Mouse (Mus musculus) forebrain, embryonic 14.5 days (tissue): Measurements from ENCODE around the gene Serpina3j. TPM values are rescaled to one million over a fixed set of nuclear protein-coding genes. Genes with fewer than 3 reads are reported as not detected.
A peak's percentile ranks its signal among the peaks of the same experiment; 100 is the strongest.

ENCODE experiments used
- ATAC-seq: fragments of 200-750 bp; cut with Nextera tagmentation; 2 replicates; pipeline ENCODE4 v1.8.0; 2017; ENCODE audit warnings: mild to moderate bottlenecking, moderate library complexity
- DNase-seq: peaks from one replicate; pipeline ENCODE4 v3.0.0-alpha.2; 2015; ENCODE audit warnings: low spot score
- H3K27ac ChIP-seq: fragments of 300-500 bp; sonication (generic); 2 replicates; pipeline ENCODE4 v1.5.1; 2014; ENCODE audit warnings: low read depth, mild to moderate bottlenecking, control low read depth, low read length, moderate library complexity
- H3K27me3 ChIP-seq: fragments of 300-500 bp; sonication (generic); replicated peaks from 2 replicates; pipeline ENCODE4 v1.6.1; 2014; ENCODE audit warnings: low read length, control low read depth, mixed read lengths; ENCODE audit not compliant: control insufficient read depth, insufficient read depth
- H3K36me3 ChIP-seq: fragments of 300-500 bp; sonication (generic); 2 replicates; pipeline ENCODE4 v1.6.1; 2014; ENCODE audit warnings: low read length, control low read depth; ENCODE audit not compliant: control insufficient read depth, insufficient read depth
- H3K4me1 ChIP-seq: fragments of 300-500 bp; sonication (generic); 2 replicates; pipeline ENCODE4 v1.6.1; 2014; ENCODE audit warnings: antibody characterized with exemption, low read length, control low read depth; ENCODE audit not compliant: control insufficient read depth, insufficient read depth
- H3K4me2 ChIP-seq: fragments of 300-500 bp; sonication (generic); 2 replicates; pipeline ENCODE4 v1.6.1; 2014; ENCODE audit warnings: mild to moderate bottlenecking, control low read depth, low read length
- H3K4me3 ChIP-seq: fragments of 300-500 bp; sonication (generic); 2 replicates; pipeline ENCODE4 v1.5.1; 2014; ENCODE audit warnings: low read depth, low read length, control low read depth
- H3K9ac ChIP-seq: fragments of 300-500 bp; sonication (generic); 2 replicates; pipeline ENCODE4 v1.6.1; 2014; ENCODE audit warnings: mild to moderate bottlenecking, low read length, control low read depth, moderate library complexity
- H3K9me3 ChIP-seq: fragments of 300-500 bp; sonication (generic); replicated peaks from 2 replicates; pipeline ENCODE4 v1.6.1; 2016; ENCODE audit warnings: low read length, control low read depth, mixed read lengths; ENCODE audit not compliant: control insufficient read depth
- whole genome bisulfite sequencing: fragments of 180-500 bp; shearing (Covaris S2); extraction: QIAGEN DNeasy Blood & Tissue Kit; methylation state at CpG from one replicate; pipeline ENCODE4 v1.1.7; 2014; 5-methylcytosine and 5-hydroxymethylcytosine counted together
- polyA plus RNA-seq: library from polyadenylated mRNA; unstranded; fragments of >200 nt; fragmentation: Nextera tagmentation; extraction: Ambion mirVana; gene quantifications from 2 replicates; pipeline ENCODE4 v1.2.1, GENCODE M21; 2014

Serpina3j gene
- polyA plus RNA-seq, result not detected in 2 replicates

DNA sequence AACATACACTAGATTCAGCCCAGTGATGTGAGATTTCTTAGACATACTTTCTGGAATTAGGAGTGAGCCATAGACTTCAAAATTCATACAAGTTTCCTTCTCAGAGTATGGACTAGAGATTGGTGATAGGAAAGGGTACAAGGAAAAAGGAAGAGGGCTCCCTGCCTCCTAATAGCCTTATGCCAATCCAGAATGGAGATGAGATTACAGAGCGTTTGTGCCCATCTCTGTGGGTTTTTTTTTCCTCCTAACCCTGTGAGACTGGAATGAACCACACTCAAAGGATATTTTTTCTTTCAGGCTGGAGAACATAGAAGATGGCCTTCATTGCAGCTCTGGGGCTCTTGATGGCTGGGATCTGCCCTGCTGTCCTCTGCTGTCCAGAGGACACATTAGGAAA, at the start of gene Serpina3j:
Gene Serpina3j, plus strand, starts transcription at position 301 of the 400 bp plus-strand sequence.
- Histone ChIP-seq H3K27ac (no peak within 1 kb of the TSS), H3K27me3 (no peaks in the 10 kb centered on the region), H3K36me3 (no peaks in the 10 kb centered on the region), H3K9ac (no peak within 1 kb of the TSS), H3K4me2 (no peak within 1 kb of the TSS), H3K9me3 (no peaks in the 10 kb centered on the region; the same call in 1 of the 2 replicates), H3K4me1 (no peaks in the 10 kb centered on the region), H3K4me3 (no peak within 1 kb of the TSS)
- WGBS, result 83% methylated on average over 1 of the region's 1 CpGs
- DNase-seq (no peak), ATAC-seq (no peak)

DNA sequence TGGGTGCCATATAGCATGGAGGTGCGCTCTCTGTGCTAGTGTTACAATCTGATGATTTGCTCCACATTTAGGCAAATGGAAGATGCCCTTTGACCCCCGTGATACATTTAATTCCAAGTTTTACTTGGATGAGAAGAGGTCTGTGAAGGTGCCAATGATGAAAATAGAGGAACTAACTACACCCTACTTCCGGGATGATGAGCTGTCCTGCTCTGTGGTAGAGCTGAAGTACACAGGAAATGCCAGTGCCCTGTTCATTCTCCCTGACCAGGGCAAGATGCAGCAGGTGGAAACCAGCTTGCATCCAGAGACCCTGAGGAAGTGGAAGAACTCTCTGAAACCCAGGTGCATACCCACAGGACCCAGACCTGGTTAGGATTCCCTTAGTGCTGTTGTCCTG, 48.0 kb upstream of the Serpina3j start:
- WGBS, result 82% methylated on average over 3 of the region's 3 CpGs
- Histone ChIP-seq H3K9ac (no peak overlapping the region), H3K4me3 (no peak overlapping the region), H3K9me3 (no peaks in the 10 kb centered on the region), H3K27ac (no peak overlapping the region), H3K36me3 (no peaks in the 10 kb centered on the region), H3K27me3 (no peaks in the 10 kb centered on the region), H3K4me2 (no peak overlapping the region), H3K4me1 (no peaks in the 10 kb centered on the region)
- DNase-seq (no peak), ATAC-seq (no peak)

DNA sequence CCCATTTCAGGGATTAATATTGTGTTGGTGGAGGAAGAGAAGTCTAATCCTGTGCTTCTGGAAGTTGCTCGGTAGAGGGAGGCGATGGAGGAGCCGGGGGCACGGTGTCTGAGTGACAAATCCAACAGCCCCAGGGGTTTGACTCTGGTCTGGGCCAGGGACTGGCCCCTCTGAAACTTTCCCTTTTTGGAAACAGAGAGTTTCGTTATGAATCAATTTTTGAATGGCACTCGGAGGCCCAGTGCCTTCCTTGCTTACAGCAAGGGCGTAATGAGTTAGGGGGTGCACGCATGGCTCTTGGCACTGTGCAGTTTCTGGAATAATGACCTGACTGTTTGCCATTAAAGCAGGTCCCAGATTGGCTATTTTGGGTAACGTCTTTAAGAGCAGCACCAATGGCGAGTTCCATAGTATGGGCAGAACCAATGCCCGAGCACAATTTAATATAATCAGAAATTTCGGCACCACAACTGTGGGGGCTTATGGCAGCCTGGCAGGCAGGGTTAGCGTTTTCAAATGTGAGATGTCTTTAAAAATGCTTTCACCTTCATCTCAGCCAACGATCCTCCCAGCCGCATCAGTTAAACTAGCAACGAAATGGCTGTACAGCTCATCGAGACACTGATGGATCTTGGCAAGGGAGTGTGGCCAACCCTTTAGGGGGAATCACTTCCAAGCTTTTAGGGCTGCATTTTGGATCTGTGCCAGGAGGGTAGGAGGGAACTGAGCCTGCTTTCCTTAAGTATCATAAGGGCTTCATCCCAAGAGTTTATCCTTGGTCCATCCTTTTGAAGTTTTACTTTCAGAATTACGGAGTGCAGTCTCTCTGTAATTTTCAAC, 35.9 kb upstream of the Serpina3j start:
- 48% methylated on average over 18 of the region's 18 CpGs for WGBS
- DNase-seq, result peak; percentile 82
- Histone ChIP-seq H3K27ac (no peak overlapping the region), H3K36me3 (no peaks in the 10 kb centered on the region), H3K27me3 (no peaks in the 10 kb centered on the region), H3K4me3 (no peak overlapping the region), H3K9ac (no peak overlapping the region), H3K9me3 (no peaks in the 10 kb centered on the region; the same call in 1 of the 2 replicates), H3K4me1 (no peaks in the 10 kb centered on the region; the same call in 1 of the 2 replicates), H3K4me2 (peak overlapping the region; percentile 15)
- ATAC-seq, result peak; percentile 75

DNA sequence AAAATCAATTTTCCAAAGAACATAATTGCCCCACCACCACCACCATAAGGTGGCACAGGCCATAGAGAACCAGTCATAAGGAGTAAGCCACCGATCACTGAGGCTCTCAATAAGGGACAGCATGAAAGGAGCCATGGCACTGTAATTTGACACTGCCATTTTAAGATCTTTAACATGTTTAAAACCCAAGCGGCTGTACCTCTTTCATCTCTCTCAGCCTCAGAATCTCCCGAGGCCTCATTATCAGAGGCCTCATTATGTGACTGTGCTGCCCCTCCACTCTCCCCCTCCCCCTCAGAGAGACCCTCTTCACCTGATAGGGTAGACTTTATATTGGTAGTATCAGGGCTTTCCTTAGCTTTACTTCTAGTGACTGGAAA, 35.3 kb upstream of the Serpina3j start:
- WGBS, result 2% methylated on average over 3 of the region's 3 CpGs
- no peaks in the 10 kb centered on the region for H3K27me3 ChIP-seq
- DNase-seq, result peak; percentile 58
- no peak overlapping the region for H3K27ac ChIP-seq
- peak overlapping the region; percentile 15; the same call in 1 of the 2 replicates for H3K4me2 ChIP-seq
- no peak overlapping the region for H3K9ac ChIP-seq
- no peaks in the 10 kb centered on the region; the same call in 1 of the 2 replicates for H3K9me3 ChIP-seq
- no peaks in the 10 kb centered on the region for H3K36me3 ChIP-seq
- peak; percentile 84 for ATAC-seq
- H3K4me3 ChIP-seq, result no peak overlapping the region
- H3K4me1 ChIP-seq, result no peaks in the 10 kb centered on the region; the same call in 1 of the 2 replicates

DNA sequence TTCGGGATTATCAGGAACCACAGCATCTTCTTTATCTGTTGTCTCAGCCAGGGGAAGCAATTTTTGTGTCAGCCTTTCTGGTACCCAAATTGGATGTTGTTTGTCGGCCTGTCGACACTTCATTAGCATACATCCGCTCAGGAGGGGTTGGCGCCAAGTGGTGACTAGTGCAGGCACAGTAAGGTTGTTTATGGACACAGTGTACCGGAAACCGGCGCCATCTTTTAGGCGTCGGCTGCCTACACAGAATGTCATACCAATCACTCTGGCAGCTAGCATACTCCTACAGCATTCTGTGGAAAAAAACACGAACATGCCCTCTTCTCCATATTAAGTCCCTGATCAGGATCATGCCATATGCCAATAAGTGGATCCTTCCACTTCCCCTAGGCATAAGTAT, 31.0 kb upstream of the Serpina3j start:
- H3K4me1 ChIP-seq, result no peaks in the 10 kb centered on the region
- H3K36me3 ChIP-seq, result no peaks in the 10 kb centered on the region
- H3K9ac ChIP-seq, result no peak overlapping the region
- ATAC-seq, result no peak
- no peaks in the 10 kb centered on the region; the same call in 1 of the 2 replicates for H3K9me3 ChIP-seq
- DNase-seq, result peak; percentile 31
- 84% methylated on average over 11 of the region's 11 CpGs for WGBS
- H3K27me3 ChIP-seq, result no peaks in the 10 kb centered on the region
- no peak overlapping the region for H3K27ac ChIP-seq
- no peak overlapping the region for H3K4me3 ChIP-seq
- H3K4me2 ChIP-seq, result no peak overlapping the region

DNA sequence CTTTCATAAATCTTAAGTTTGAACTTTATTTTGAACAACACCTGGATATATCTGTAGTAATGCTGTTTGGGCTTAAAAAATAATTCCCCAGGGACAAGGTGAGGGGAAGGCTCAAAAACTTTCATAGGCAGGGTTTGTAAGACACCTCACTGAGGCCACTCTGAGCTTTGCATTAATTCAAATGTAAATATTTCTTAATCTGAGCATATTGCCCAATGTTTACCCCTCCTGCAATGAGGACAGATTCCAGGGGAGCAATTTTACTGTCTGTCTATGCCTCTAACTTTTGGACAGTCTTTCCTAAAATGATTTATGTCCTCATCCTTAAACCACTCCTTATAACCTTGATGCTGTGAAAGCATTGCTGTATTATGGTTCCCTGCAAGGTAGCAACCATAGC, 26.0 kb upstream of the Serpina3j start:
- no peak for DNase-seq
- Histone ChIP-seq H3K36me3 (no peaks in the 10 kb centered on the region), H3K9ac (no peak overlapping the region), H3K9me3 (no peaks in the 10 kb centered on the region), H3K4me1 (no peaks in the 10 kb centered on the region), H3K4me2 (no peak overlapping the region), H3K4me3 (no peak overlapping the region), H3K27ac (no peak overlapping the region), H3K27me3 (no peaks in the 10 kb centered on the region)
- ATAC-seq, result no peak

DNA sequence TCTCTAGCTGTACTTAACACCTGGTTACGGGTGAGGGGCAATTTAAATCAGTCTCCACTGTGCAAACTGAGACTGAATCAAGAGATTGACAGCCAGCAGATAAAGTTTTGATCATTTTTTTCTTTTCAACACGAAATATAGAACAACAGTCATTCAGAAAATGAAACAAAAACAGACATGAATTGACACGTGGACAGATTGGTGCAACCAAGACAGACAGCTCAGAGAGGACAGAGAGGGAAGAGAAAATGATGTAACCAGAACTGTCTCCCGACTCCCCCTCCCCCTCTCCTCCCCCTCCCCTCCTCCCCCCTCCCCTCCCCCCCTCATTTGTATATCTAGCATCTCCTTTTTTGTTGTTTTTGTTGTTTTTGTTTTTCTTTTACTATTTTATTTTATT, 24.5 kb upstream of the Serpina3j start:
- ATAC-seq (no peak), DNase-seq (no peak)
- Histone ChIP-seq H3K9ac (no peak overlapping the region), H3K36me3 (no peaks in the 10 kb centered on the region), H3K27ac (no peak overlapping the region), H3K9me3 (no peaks in the 10 kb centered on the region), H3K27me3 (no peaks in the 10 kb centered on the region), H3K4me3 (no peak overlapping the region), H3K4me2 (no peak overlapping the region), H3K4me1 (no peaks in the 10 kb centered on the region)
- WGBS, result 50% methylated on average over 4 of the region's 4 CpGs

DNA sequence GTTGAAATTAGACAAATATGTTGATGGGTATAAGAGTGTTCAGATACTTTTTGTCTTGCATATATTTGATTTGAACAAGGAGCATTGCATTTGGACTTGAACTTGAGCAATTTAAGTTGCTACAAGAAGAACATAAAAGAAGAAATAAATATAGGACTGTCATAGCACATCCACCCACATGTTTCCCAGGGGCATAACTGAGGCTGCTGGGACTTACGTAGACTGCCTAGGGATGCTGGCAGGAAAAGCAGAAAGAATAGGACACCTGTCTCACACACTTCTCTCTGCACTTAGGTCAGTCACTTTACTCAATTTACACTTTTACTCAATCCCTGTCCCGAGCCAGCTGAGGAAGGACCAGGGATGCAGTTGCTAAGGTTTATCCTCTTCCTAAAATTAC, 20.4 kb upstream of the Serpina3j start:
- Histone ChIP-seq H3K27me3 (no peaks in the 10 kb centered on the region), H3K9ac (no peak overlapping the region), H3K4me3 (no peak overlapping the region), H3K9me3 (no peaks in the 10 kb centered on the region), H3K36me3 (no peaks in the 10 kb centered on the region), H3K4me2 (no peak overlapping the region), H3K4me1 (no peaks in the 10 kb centered on the region), H3K27ac (no peak overlapping the region)
- ATAC-seq (no peak), DNase-seq (no peak)
- WGBS, result 91% methylated on average over 2 of the region's 2 CpGs

DNA sequence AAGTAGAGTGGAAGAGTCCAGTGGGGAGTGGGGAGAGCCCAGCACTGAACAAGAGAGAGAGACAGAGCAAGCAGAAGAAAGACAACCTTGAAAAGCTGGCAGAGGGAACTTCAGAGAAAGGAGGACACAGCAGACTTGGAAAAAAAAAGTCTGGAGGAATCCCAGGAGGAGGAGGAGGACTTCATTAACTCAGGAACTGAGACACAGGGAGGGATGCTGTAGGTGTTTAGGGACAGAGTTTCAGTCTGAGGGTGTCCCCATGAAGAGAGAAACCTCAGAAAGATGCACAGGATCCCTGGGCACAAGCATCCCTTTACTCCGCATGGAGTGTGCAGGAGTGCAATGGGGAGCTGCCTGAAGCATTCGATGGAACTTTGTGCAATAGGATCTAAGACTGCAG, 16.3 kb upstream of the Serpina3j start:
- Histone ChIP-seq H3K9me3 (no peaks in the 10 kb centered on the region), H3K9ac (no peak overlapping the region), H3K36me3 (no peaks in the 10 kb centered on the region), H3K27ac (no peak overlapping the region), H3K4me3 (no peak overlapping the region), H3K4me2 (no peak overlapping the region), H3K27me3 (no peaks in the 10 kb centered on the region), H3K4me1 (no peaks in the 10 kb centered on the region)
- 92% methylated on average over 2 of the region's 2 CpGs for WGBS
- DNase-seq (no peak), ATAC-seq (no peak)
